Mouse (Mus musculus): ENCODE measurements around the gene Tktl2. TPM values are rescaled to one million over a fixed set of nuclear protein-coding genes. Genes with fewer than 3 reads are reported as not detected.

The Tktl2 gene
- polyA plus RNA-seq, 1 experiment from 2014 or later: not detected

- 71% methylated on average over 2 of the region's 2 CpGs for WGBS
- Histone ChIP-seq H3K27ac (ENCODE audit: low read depth, low read length) (no peak overlapping the region), H3K27me3 (ENCODE audit: control insufficient read depth, insufficient read depth, low read length) (no peaks in the 10 kb centered on the region), H3K36me3 (ENCODE audit: control insufficient read depth, insufficient read depth, low read length) (no peaks in the 10 kb centered on the region), H3K4me1 (ENCODE audit: control insufficient read depth, insufficient read depth, low read length) (no peaks in the 10 kb centered on the region), H3K4me3 (ENCODE audit: low read depth, low read length) (no peak overlapping the region), H3K9ac (ENCODE audit: low read length) (no peak overlapping the region), H3K4me2 (ENCODE audit: low read depth) (no peak overlapping the region), H3K9me3 (ENCODE audit: control insufficient read depth, low read length) (no peaks in the 10 kb centered on the region)
- DNase-seq (ENCODE audit: low spot score) (no peak), ATAC-seq (ENCODE audit: insufficient read depth, low FRiP score, low TSS enrichment) (no peak)
Measured at GRCm38 (mm10) chr8:66503381-66503780, 8.2 kb upstream of the Tktl2 start.

DNA sequence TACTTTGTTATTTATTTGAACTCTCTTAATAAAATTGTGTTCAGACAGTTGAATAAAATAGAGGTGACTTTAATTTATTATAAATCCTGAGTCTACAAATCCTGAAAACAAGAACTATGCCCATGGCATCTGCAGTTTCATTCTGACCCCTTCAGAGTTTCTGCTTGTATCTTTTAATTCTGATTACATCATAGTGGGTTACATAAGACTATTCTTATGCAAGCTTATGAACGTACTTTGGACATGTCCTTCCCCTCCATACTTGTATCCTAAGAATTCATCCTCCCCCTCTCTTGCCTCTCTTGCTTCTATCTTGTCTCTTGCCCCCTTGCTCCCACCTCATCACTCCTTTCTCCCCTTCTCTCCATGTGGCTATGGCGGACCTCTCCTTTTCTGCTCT lies 7.6 kb downstream of the Tktl2 start:
- DNase-seq (ENCODE audit: low spot score): no peak
- H3K9me3 ChIP-seq (ENCODE audit: control insufficient read depth, low read length): no peaks in the 10 kb centered on the region
- H3K27ac ChIP-seq (ENCODE audit: low read depth, low read length): no peak overlapping the region
- H3K4me2 ChIP-seq (ENCODE audit: low read depth): no peak overlapping the region
- ATAC-seq (ENCODE audit: insufficient read depth, low FRiP score, low TSS enrichment): no peak
- no peaks in the 10 kb centered on the region for H3K27me3 ChIP-seq (ENCODE audit: control insufficient read depth, insufficient read depth, low read length)
- H3K36me3 ChIP-seq (ENCODE audit: control insufficient read depth, insufficient read depth, low read length): no peaks in the 10 kb centered on the region
- WGBS: 89% methylated on average over 2 of the region's 2 CpGs
- H3K4me1 ChIP-seq (ENCODE audit: control insufficient read depth, insufficient read depth, low read length): no peaks in the 10 kb centered on the region
- no peak overlapping the region for H3K9ac ChIP-seq (ENCODE audit: low read length)
- H3K4me3 ChIP-seq (ENCODE audit: low read depth, low read length): no peak overlapping the region

- ATAC-seq (ENCODE audit: insufficient read depth, low FRiP score, low TSS enrichment) (no peak), DNase-seq (ENCODE audit: low spot score) (no peak)
- Histone ChIP-seq H3K36me3 (ENCODE audit: control insufficient read depth, insufficient read depth, low read length) (no peaks in the 10 kb centered on the region), H3K9ac (ENCODE audit: low read length) (no peak overlapping the region), H3K4me3 (ENCODE audit: low read depth, low read length) (no peak overlapping the region), H3K27me3 (ENCODE audit: control insufficient read depth, insufficient read depth, low read length) (no peaks in the 10 kb centered on the region), H3K27ac (ENCODE audit: low read depth, low read length) (no peak overlapping the region), H3K4me1 (ENCODE audit: control insufficient read depth, insufficient read depth, low read length) (no peaks in the 10 kb centered on the region), H3K4me2 (ENCODE audit: low read depth) (no peak overlapping the region), H3K9me3 (ENCODE audit: control insufficient read depth, low read length) (no peaks in the 10 kb centered on the region)
Measured at GRCm38 (mm10) chr8:66520576-66520975, 9.0 kb downstream of the Tktl2 start.

DNA sequence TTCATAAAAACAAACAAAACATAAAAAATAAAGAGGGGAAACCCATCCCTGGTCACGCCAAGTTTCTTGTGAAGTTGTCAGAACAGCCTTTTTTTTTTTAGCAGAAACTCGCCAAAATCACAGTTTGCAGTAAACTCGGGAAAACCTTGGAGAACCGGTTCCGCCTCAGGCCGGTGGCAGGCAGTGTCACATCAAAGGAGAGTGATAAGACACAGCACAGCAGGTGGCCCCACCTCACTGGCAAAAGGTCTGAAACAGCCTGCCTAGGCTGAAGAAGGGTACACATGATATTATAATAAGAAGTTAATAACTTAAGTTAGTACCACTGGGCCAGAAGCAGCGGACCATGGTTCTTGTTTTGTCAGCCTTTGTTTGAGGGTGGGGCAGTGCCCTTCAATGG lies 38.5 kb downstream of the Tktl2 start:
- Histone ChIP-seq H3K9me3 (ENCODE audit: control insufficient read depth, low read length) (no peaks in the 10 kb centered on the region), H3K36me3 (ENCODE audit: control insufficient read depth, insufficient read depth, low read length) (no peaks in the 10 kb centered on the region), H3K27me3 (ENCODE audit: control insufficient read depth, insufficient read depth, low read length) (no peaks in the 10 kb centered on the region), H3K27ac (ENCODE audit: low read depth, low read length) (no peak overlapping the region), H3K4me1 (ENCODE audit: control insufficient read depth, insufficient read depth, low read length) (no peaks in the 10 kb centered on the region), H3K4me2 (ENCODE audit: low read depth) (no peak overlapping the region), H3K4me3 (ENCODE audit: low read depth, low read length) (no peak overlapping the region), H3K9ac (ENCODE audit: low read length) (no peak overlapping the region)
- WGBS: 22% methylated on average over 7 of the region's 7 CpGs
- DNase-seq (ENCODE audit: low spot score): peak; percentile 10
- ATAC-seq (ENCODE audit: insufficient read depth, low FRiP score, low TSS enrichment): no peak

Other genes starting within 250 kb of the Tktl2 start
- gene Tma16, start 25.2 kb upstream of the Tktl2 start, polyA plus RNA-seq (2014; fragmentation: Nextera tagmentation; extraction: Ambion mirVana): 15.9 and 16.7 TPM in 2 replicates
- gene Npy5r, start 176.4 kb downstream of the Tktl2 start, polyA plus RNA-seq (2014; fragmentation: Nextera tagmentation; extraction: Ambion mirVana): 0.23 and 0.34 TPM in 2 replicates
- 1.4 and 1.8 TPM in 2 replicates for gene Npy1r, start 185.4 kb downstream of the Tktl2 start, polyA plus RNA-seq (2014; fragmentation: Nextera tagmentation; extraction: Ambion mirVana)

Measured in neural tube, embryonic 11.5 days (tissue).